Mouse (Mus musculus) megakaryocyte, adult 5-6 weeks (primary cell): ENCODE measurements around the gene Adam34. TPM values are rescaled to one million over a fixed set of nuclear protein-coding genes. Genes with fewer than 3 reads are reported as not detected.
"Not testable (repeated sequence)": the region's sequence is repeated elsewhere in the genome, so short reads cannot be mapped to it uniquely, and the experiment has no call there.

Experiments used
- ATAC-seq: 2 replicates; pipeline ENCODE4 v1.8.0; 2016; ENCODE audit warnings: mild to moderate bottlenecking, inconsistent platforms; ENCODE audit not compliant: poor library complexity, severe bottlenecking
- total RNA-seq, 2 experiments: library from RNA; stranded (forward) in 1 of 2; stranded (reverse) in 1 of 2; fragments of 153-499, 151-499 nt in 1 of 2; fragments of 221-1000, 200-1000 nt in 1 of 2; gene quantifications; 2 replicates each; pipeline versions ENCODE4 v1.2.3 to v1.2.4; 2015 to 2017

Gene Adam34
- total RNA-seq (2015) (not detected in 2 replicates), total RNA-seq (2017) (not detected in 2 replicates)

DNA sequence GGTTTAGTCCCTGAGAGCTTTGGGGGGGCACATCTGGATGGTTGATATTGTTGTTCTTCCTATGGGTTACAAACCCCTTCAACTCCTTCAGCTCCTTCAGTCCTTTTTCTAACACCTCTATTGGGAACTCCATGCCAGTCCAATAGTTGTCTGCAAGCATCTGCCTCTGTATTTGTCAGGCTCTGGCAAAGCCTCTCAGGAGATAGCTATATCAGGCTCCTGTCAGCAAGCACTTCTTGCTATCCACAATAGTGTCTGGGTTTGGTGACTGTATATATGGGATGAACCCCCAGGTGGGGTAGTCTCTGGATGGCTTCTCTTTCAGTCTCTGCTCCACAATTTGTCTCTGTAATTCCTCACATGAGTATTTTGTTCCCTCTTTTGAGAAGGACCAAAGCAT lies at the start of gene Adam34:
Gene Adam34, minus strand, starts transcription at position 101 of the 400 bp plus-strand sequence.
- ATAC-seq = no peak

DNA sequence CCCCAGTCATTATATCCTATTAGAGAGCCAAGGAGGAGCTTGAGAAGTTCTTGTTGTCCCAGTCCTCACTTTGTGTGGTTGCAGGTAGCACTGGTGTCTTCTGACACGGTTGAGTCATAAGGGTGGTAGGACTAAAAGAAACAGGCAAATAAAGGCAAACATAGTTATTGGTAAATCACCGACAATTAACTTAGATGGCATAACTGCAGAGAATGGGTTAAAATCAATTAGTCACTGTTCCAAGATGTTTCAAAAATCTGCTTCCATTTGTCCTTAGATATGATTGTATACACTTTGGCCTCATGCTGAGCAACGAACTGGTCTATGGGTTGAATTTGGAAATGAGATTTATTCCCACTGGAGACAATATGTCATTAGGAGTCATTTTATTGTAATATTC lies 82.7 kb downstream of the Adam34 start, which contains the start of gene Gm5346:
Gene Gm5346, minus strand, starts transcription at position 101 of the 400 bp plus-strand sequence.
- no peak for ATAC-seq

DNA sequence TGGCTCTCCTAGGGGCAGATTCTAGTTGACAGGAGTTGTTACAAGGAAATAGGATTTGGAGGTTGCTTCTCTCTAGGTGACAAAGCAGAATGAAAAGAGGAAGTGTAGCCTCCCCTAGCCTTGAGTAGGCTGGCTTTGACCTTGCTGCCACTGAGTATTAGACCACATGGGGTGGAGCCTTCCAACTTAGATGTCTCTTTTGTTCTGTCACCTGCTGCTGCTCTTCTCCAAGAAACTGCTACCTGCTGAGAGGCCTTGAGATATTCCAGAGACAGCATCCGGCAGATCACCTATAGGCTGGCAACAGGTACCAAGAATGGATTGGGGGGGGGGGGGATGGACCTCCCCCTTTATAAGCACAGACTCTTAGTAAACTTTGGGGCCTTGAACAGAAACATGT lies 93.8 kb downstream of the Adam34 start:
- no peak for ATAC-seq

DNA sequence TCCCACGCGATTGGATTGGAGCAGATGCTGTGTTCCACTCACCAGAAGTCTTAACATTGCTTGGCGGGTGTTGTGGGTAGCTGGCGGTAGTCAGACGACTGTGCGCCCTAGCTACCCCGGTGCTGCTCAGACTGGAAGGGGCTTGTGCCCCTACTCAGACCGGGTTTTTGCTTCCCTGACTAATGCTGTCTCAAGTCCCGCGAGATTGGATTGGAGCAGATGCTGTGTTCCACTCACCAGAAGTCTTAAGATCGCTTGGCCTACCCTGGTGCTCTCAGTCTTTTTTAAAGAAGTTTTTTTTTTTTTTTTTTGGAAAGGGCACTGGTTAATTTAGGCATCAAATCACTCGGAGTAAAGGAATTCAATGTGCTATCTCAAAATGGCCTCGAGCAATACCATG lies 106.2 kb downstream of the Adam34 start:
- ATAC-seq = not testable (repeated sequence)

- ATAC-seq = not testable (repeated sequence)
Measured at GRCm38 (mm10) chr8:43603166-43603565, 106.7 kb downstream of the Adam34 start.

Other genes starting within 250 kb of the Adam34 start
- gene Adam26b, start 181.9 kb downstream of the Adam34 start, total RNA-seq (2015) = not detected in 2 replicates
- not detected in 2 replicates for gene Adam26b, start 181.9 kb downstream of the Adam34 start, total RNA-seq (2017)
- gene Adam26a, start 133.3 kb downstream of the Adam34 start, total RNA-seq (2015) = not detected in 2 replicates
- gene Adam26a, start 133.3 kb downstream of the Adam34 start, total RNA-seq (2017) = not detected in 2 replicates
- gene Gm5346, start 82.8 kb downstream of the Adam34 start, total RNA-seq (2015) = not detected in 2 replicates
- gene Gm5346, start 82.8 kb downstream of the Adam34 start, total RNA-seq (2017) = not detected in 2 replicates